Mouse (Mus musculus): ENCODE measurements at regions not wholly inside any gene's neighbourhood (a gene's known extent, or its start where the extent isn't known, plus 50 kb on each side); places are given as distances from the start of the nearest gene placed in this dataset.
"Not testable (repeated sequence)": the region's sequence is repeated elsewhere in the genome, so short reads cannot be mapped to it uniquely, and the experiment has no call there.

DNA sequence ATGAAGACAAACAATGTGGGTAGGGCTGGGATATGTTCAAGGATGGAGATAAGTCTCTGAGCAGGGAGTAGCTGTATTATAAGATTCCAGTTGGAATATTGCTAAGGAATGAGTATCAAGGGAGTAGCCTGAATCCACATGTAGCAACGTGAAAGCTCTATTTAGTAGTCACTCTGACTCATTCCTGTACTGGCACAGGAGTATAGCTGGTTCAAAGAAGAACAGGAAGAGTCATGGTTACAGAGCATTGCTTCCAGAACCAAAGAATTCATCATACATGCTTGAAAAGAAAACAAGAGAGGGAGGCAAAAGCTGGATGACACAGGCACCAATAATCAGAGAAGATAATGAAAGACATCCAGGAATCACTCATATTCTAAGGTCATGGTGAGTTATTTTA, 500.6 kb upstream of the N6amt1 start:
- intact Hi-C loops (cut with DNase I), result no loop called here
- no peak for DNase-seq (ENCODE audit: extremely low spot score in 1 of 2, low spot score in 2 of 2)

DNA sequence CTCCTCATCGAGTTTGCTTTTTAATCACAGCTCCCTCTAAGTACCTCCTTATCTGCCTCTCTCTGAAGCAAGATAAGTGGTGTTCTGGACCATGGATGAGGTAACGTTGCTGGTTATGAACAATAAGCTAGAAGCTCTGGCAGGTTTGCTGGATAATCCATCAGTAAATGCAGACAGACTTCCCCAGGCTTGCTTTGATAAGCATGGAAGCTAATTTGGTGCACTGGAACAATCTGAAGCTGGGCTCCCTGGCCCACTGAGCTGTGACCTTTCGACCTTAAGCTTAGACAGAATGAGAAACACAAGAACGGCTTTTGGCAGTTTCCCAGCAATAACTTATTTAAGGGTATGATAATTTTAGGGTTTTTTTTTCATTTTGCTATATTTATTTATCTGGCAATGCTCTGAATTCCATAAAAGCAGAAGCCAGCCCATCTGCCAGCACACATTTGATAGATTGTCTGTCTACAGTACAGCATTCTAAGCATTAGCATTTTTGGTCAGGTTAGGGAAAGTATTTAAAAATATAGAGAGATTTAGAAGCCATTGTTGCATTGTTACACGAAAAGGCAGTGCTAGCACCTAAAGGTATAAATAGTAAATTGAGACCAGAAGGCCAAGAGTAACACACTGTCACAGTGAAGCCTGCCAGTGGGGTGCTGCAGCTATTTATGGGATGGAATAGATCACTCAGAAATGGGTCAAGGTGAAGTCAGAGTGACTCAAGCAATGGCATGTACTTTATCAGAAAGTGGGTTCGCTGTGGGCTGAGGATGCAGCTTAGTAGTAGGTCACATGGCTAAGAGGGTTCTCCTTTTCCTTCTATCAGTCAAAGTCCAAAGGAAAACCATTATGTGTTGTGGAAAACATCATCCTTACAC, 515.3 kb upstream of the N6amt1 start:
- DNase-seq (ENCODE audit: extremely low spot score in 1 of 2, low spot score in 2 of 2), result peak in 1 of 2 experiments; percentile 29
- intact Hi-C loops (cut with DNase I), result no loop called here

GRCm38 (mm10) chr16:86827645-86828044, 526.3 kb upstream of the N6amt1 start:
- intact Hi-C loops (cut with DNase I), result no loop called here
- no peak for DNase-seq (ENCODE audit: extremely low spot score in 1 of 2, low spot score in 2 of 2)

- intact Hi-C loops (cut with DNase I), result no loop called here
- no peak for DNase-seq (ENCODE audit: extremely low spot score in 1 of 2, low spot score in 2 of 2)
Measured at GRCm38 (mm10) chr16:86826641-86827040, 527.3 kb upstream of the N6amt1 start.

DNA sequence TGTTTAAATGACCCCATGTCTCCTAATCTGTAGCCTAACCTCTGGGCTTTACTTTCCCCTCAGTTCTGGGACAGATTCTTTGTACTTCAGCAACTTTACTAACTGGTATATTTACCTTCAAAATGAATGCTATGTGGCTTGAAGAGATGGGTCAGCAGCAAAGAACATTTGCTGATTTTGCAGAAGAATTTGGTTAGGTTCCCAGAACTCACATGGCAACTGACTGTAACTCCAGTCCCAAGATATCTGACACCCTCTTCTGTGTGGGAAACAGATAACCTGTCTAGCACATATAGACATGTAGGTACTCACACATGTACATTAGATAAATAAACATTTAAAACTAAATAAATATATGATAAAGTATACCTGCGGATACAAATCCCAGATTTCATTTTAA, 530.5 kb upstream of the N6amt1 start:
- DNase-seq (ENCODE audit: extremely low spot score in 1 of 2, low spot score in 2 of 2), result no peak
- intact Hi-C loops (cut with DNase I), result no loop called here

GRCm38 (mm10) chr16:86821586-86821985, 532.4 kb upstream of the N6amt1 start:
- no peak for DNase-seq (ENCODE audit: extremely low spot score in 1 of 2, low spot score in 2 of 2)
- intact Hi-C loops (cut with DNase I), result no loop called here

- intact Hi-C loops (cut with DNase I); DNase-seq (ENCODE audit: extremely low spot score in 1 of 2, low spot score in 2 of 2): not testable (repeated sequence)
Measured at GRCm38 (mm10) chr16:86818639-86819038, 535.3 kb upstream of the N6amt1 start.

- no peak for DNase-seq (ENCODE audit: extremely low spot score in 1 of 2, low spot score in 2 of 2)
- intact Hi-C loops (cut with DNase I), result no loop called here
Measured at GRCm38 (mm10) chr16:86816763-86817593, 537.0 kb upstream of the N6amt1 start.

DNA sequence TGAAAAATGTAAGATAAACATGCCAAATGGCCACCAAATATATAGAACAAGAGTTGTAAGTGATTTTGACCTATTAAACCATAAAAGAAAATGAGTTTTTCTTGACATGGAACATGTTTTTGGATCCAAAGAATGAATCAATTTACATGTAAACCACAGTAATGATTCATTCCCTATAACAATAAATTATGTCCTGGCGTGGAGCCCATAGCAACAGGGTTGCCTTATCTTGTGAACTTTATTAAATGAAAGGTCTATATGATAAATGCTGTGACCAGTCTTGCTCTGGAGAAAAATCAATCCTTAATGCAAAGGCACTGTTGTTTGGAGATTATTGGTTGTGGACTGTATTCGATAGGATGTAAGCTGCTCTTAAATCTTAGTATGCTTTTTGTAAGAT, 538.0 kb upstream of the N6amt1 start:
- intact Hi-C loops (cut with DNase I), result no loop called here
- DNase-seq (ENCODE audit: extremely low spot score in 1 of 2, low spot score in 2 of 2), result no peak

DNA sequence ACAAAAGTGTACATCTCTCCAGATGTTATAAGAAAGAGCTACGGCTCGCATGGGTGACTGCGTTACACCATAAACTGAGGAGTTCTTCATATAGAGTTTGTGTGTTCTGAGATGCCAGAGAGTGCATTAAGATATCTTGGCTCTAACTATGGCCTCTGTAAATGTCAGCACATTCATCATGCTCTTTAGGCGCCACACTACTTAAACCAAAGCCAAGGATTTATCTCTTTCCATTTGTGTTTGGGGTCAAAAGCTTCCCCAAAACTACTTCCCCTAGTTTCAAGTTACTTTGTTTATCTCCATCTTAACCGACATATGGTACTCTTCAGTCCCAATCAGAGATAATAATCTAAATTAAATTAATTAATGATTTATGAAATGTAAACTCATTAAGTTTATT, 541.3 kb upstream of the N6amt1 start:
- DNase-seq (ENCODE audit: extremely low spot score in 1 of 2, low spot score in 2 of 2), result no peak
- intact Hi-C loops (cut with DNase I), result no loop called here

- no peak for DNase-seq (ENCODE audit: extremely low spot score in 1 of 2, low spot score in 2 of 2)
- intact Hi-C loops (cut with DNase I), result no loop called here
Measured at GRCm38 (mm10) chr16:86808644-86809324, 545.2 kb upstream of the N6amt1 start.

DNA sequence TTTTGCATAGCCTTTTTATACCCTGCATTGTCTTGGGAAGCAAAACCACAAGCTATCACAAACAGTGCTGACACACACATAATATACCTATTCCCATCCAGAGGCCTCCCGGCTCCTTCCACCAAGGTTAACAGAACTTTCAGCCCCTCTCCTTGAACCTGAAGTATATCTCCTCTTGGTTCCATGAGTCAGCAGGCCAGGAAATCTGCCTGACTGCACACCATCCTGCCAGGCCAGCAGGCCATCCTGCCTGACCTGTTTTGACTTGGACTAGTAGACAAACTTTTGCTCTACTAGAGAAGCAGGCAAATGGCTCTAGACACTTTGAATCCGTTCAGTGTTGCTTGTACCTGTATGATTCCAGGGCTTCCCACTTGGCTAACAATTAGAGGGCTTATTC, 547.6 kb upstream of the N6amt1 start:
- no peak for DNase-seq (ENCODE audit: extremely low spot score in 1 of 2, low spot score in 2 of 2)
- intact Hi-C loops (cut with DNase I), result no loop called here

DNA sequence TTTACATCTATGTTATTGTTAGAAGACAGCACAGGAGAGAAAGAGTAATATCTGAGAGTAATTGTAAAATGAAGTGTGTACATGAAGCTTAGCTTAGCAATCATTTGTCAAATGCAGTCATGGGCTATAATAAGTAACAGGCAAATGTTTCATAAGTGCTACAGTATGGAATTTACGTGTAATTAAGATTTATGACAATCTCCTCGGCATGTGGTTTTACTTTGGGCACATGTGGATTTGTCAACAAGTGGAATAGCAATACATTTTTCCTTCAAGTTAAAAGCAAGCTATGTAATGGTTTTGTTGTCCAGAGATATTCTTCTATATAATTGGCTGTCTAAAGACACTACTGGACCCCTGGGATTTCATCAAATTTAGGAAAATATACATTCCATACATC, 577.9 kb upstream of the N6amt1 start:
- intact Hi-C loops (cut with DNase I), result no loop called here
- no peak for DNase-seq (ENCODE audit: extremely low spot score in 1 of 2, low spot score in 2 of 2)

DNA sequence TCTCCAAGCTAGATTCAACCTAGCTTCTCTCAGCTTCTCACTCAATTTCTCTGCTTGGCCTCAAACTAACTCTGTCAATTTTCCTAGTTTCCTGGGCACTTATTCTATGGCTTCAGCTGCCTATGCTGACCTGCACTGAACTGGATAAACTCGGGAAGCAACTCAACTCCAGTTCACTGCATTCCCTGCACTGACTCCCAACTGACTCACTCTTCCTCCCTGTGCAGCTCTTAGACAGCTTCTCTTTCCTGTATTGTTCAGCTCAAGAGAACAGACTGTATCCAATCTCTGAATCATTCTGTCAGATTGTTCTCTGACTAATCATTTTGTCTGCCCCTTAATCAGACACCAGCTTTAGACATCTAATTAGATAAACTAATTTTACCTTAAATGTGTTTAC, 581.4 kb upstream of the N6amt1 start:
- intact Hi-C loops (cut with DNase I), result no loop called here
- DNase-seq (ENCODE audit: extremely low spot score in 1 of 2, low spot score in 2 of 2), result no peak

DNA sequence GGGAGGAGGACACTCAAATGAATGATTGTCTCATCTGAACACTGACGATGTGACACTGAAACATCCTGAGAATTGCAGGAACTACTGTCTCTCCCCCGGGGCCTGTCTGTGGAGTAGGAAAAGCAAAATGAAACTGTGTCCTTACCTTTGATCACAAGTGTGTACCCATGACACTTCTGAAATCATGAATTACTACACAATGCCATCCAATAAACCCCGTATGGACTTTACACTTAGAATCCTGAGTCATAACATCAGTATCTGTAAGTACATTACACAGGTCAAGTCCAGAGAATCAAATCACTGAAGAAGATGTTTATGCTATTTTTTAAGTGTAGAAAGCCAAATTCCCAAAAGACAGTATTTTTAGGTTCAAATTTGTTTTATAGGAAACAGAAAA, 585.1 kb upstream of the N6amt1 start:
- DNase-seq (ENCODE audit: extremely low spot score in 1 of 2, low spot score in 2 of 2), result no peak
- intact Hi-C loops (cut with DNase I), result no loop called here

- intact Hi-C loops (cut with DNase I), result no loop called here
- no peak for DNase-seq (ENCODE audit: extremely low spot score in 1 of 2, low spot score in 2 of 2)
Measured at GRCm38 (mm10) chr16:86768355-86768754, 585.6 kb upstream of the N6amt1 start.

DNA sequence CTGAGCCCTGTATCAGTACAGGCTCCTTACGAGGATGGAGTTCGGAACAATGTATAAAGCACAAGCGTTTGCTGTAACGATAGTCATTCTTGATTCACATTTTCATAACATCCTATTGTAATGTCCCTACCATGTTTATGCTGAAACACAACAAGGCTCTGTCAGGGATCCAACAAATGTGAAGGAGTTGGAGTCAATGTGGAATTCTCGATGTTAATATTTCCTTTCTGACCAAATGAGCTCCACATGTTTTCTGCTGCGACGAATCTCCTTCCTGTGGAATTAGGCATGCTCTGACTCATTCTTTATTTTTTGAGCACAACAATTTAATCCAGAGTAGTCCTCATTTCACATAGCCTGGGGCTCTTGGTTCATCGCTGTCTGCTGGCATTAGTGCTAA, 588.0 kb upstream of the N6amt1 start:
- intact Hi-C loops (cut with DNase I), result no loop called here
- no peak for DNase-seq (ENCODE audit: extremely low spot score in 1 of 2, low spot score in 2 of 2)

DNA sequence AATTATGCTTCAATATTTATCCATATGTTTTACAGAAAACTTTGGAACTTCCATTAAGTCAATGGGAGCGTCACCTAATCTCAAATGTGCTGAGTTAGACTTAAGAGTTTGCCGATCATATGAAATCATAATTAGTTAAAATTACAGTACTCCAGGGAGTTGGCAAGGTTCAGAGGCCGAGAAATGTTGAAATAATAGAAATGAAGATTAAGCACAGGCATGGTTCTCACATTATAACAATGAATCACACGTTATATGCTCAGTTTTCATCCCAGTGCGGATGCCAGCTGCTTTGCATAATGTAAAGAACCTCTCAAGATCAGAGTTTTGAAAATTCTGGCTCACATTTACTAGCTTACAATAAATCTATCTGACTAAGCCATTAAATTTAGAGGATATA, 612.7 kb upstream of the N6amt1 start:
- DNase-seq (ENCODE audit: extremely low spot score in 1 of 2, low spot score in 2 of 2), result peak in 1 of 2 experiments; percentile 2
- intact Hi-C loops (cut with DNase I), result no loop called here

DNA sequence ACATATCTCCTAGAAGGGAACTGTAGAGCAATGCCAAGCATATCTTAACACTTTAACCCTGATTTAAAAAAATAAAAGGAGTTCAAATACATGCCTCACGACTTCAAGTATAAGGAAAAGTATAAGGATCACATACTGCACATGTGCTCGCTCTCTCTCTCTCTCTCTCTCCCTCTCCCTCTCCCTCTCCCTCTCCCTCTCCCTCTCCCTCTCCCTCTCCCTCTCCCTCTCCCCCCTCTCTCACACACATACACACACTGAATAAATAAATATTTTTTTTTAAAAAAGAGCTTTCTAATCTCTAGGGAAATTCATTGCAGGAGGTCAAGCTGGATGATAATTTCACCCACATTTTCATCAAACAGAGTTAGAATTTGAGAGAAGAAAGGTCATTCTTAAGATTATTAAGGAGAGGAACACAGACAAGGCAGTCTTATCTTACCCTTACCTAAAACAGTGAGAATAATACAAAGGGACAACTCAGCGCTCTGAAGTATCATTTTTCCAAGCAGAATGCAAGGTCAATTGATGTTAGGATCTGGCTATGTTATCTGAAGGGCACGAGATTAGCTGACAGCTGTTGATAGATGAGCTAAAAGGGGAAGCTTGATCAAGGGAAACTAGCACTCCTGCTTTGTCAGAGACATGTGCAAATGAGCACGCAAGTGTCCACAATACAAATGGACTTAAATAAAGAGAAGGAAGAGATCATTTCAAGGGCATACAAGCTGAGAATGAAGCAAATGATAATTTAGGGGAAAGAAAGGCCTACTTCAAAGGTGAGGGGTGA, 634.8 kb upstream of the N6amt1 start:
- intact Hi-C loops (cut with DNase I), result no loop called here

More for the DNA sequence above, 634.8 kb upstream of the N6amt1 start:
- no peak for DNase-seq (ENCODE audit: extremely low spot score in 1 of 2, low spot score in 2 of 2)

All from left cerebral cortex, postnatal 10 days (tissue).